Mouse (Mus musculus) forebrain, postnatal 0 days (tissue): ENCODE results near the gene Cib4. TPM values are rescaled to one million over a fixed set of nuclear protein-coding genes. Genes with fewer than 3 reads are reported as not detected.

ENCODE experiments used
- ATAC-seq: fragments of 200-750 bp; cut with Nextera tagmentation; 2 replicates; pipeline ENCODE4 v1.8.0; 2017; ENCODE audit warnings: mild to moderate bottlenecking, moderate library complexity
- DNase-seq: peaks from one replicate; pipeline ENCODE4 v3.0.0-alpha.2; 2015
- H3K27ac ChIP-seq: fragments of 300-500 bp; sonication (generic); 2 replicates; pipeline ENCODE4 v1.5.1; 2014; ENCODE audit warnings: low read depth, mild to moderate bottlenecking, antibody characterized with exemption, low read length, moderate library complexity, mixed read lengths
- H3K27me3 ChIP-seq: fragments of 300-500 bp; sonication (generic); 2 replicates; pipeline ENCODE4 v1.6.1; 2014; ENCODE audit warnings: mild to moderate bottlenecking, low read length, mixed read lengths; ENCODE audit not compliant: insufficient read depth
- H3K36me3 ChIP-seq: fragments of 300-500 bp; sonication (generic); 2 replicates; pipeline ENCODE4 v1.6.1; 2014; ENCODE audit warnings: mild to moderate bottlenecking, moderate library complexity; ENCODE audit not compliant: insufficient read depth
- H3K4me1 ChIP-seq: fragments of 300-500 bp; sonication (generic); 2 replicates; pipeline ENCODE4 v1.6.1; 2014; ENCODE audit warnings: antibody characterized with exemption; ENCODE audit not compliant: insufficient read depth
- H3K4me2 ChIP-seq: fragments of 300-500 bp; sonication (generic); 2 replicates; pipeline ENCODE4 v1.6.1; 2014; ENCODE audit warnings: low read depth, mild to moderate bottlenecking, moderate library complexity
- H3K4me3 ChIP-seq: fragments of 300-500 bp; sonication (generic); 2 replicates; pipeline ENCODE4 v1.5.1; 2014; ENCODE audit warnings: low read depth, low read length, mixed read lengths
- H3K9ac ChIP-seq: fragments of 300-500 bp; sonication (generic); 2 replicates; pipeline ENCODE4 v1.6.1; 2014; ENCODE audit warnings: mild to moderate bottlenecking
- H3K9me3 ChIP-seq: fragments of 300-500 bp; sonication (generic); 2 replicates; pipeline ENCODE4 v1.6.1; 2016; ENCODE audit warnings: low read length
- CTCF ChIP-seq: sonication (generic); IDR thresholded peaks from 2 replicates; pipeline ENCODE4 v1.5.1; 2016; ENCODE audit warnings: antibody characterized with exemption, control low read depth, low read depth
- WGBS: fragments of 180-500 bp; shearing (Covaris S2); extraction: QIAGEN DNeasy Blood & Tissue Kit; methylation state at CpG from one replicate; pipeline ENCODE4 v1.1.7; 2014; 5-methylcytosine and 5-hydroxymethylcytosine counted together
- polyA plus RNA-seq: library from polyadenylated mRNA; unstranded; fragments of >200 nt; fragmentation: Nextera tagmentation; extraction: Ambion mirVana; gene quantifications from 2 replicates; pipeline ENCODE4 v1.2.1, GENCODE M21; 2015
- total RNA-seq: library from RNA; depleted of rRNA; stranded (reverse); fragments of >200 nt; gene quantifications from 2 replicates; pipeline ENCODE4 v1.2.3, GENCODE M21; 2014

Cib4 gene
- total and polyA plus RNA-seq, 2 experiments from 2014 or later = not detected

DNA sequence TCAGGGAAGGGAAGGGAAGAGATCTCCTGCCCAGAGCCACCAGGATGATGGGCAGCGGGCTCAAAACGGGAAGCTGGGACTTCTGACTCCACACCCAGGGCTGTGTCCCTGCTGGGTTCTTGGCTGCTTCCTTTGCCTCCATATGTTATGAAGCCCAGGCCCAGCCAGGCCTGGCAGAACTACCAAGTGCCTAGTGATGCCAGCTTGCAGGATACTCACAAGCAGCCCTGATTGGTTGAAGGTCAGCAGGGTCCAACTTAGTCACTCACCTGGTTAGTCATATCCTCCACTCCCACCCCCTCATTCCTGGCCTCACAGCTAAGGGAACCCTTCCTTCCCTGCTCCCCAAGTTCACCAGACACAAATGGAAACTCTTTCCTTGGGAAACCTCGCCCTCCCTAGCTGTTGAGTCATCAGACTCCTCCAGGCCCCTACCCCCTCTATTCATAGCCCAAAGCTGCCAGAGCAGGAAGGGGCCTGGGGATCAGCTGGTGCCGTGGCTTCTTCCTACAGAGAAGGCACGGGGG lies 45.6 kb upstream of the Cib4 start:
- ATAC-seq = no peak
- H3K27ac ChIP-seq = no peak overlapping the region
- no peaks in the 10 kb centered on the region for H3K9me3 ChIP-seq
- no peaks in the 10 kb centered on the region; the same call in 1 of the 2 replicates for H3K4me1 ChIP-seq
- no peaks in the 10 kb centered on the region for H3K36me3 ChIP-seq
- H3K9ac ChIP-seq = no peak overlapping the region
- H3K4me3 ChIP-seq = no peak overlapping the region
- 52% methylated on average over 5 of the region's 5 CpGs for WGBS
- H3K4me2 ChIP-seq = no peak overlapping the region
- DNase-seq = no peak
- TF ChIP-seq CTCF = no peak
- peaks cover 5% of the 10 kb centered on the region; the same call in 1 of the 2 replicates for H3K27me3 ChIP-seq

DNA sequence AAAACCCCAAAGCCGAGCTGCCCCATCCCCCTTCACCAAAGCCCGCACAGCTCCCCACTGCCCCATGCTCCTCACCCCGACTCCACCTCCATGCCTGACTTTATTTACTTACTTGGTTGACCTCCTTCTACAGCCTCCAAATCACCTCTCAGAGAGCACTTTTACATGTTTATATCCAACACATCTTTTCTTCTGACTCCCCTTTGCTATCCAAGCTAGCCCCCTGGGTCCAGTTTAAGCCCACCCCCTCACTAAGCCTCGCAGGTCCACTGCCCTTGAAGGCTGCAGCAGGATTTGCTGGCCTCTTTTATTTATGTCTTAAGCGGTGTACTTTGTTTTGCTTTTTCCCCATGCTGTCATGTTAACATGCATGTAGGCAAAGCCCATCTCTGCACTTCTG lies 44.6 kb upstream of the Cib4 start:
- Histone ChIP-seq H3K9me3 (no peaks in the 10 kb centered on the region), H3K36me3 (no peaks in the 10 kb centered on the region), H3K4me2 (peak overlapping the region; percentile 6; the same call in 1 of the 2 replicates), H3K27me3 (peaks cover 5% of the 10 kb centered on the region; the same call in 1 of the 2 replicates), H3K4me3 (no peak overlapping the region), H3K9ac (no peak overlapping the region), H3K27ac (no peak overlapping the region), H3K4me1 (no peaks in the 10 kb centered on the region; the same call in 1 of the 2 replicates)
- ATAC-seq = no peak
- 80% methylated on average over 5 of the region's 5 CpGs for WGBS
- TF ChIP-seq CTCF = no peak
- no peak for DNase-seq

DNA sequence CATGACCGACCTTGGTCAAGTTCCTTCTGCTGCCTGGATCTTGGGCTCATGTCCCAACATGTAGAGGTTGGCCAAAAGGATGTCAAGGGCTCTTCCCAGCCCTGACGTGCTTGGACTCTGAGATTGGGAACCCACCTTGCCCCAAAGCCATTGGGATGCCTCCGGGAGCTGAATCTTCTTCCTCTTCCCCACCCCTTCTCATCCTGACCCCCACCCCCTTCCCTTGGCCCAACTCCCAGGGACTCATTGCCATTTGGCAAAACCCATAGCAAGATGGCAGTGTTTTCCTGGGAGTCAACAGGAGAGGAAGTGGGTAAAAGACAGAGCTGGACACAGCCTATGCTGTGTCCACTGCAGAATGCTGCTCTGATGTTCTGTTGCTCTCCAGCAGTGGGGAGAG lies 43.9 kb upstream of the Cib4 start:
- peak overlapping the region; percentile 67 for H3K4me3 ChIP-seq
- 76% methylated on average over 3 of the region's 3 CpGs for WGBS
- H3K9ac ChIP-seq = peak overlapping the region; percentile 78; the same call in 1 of the 2 replicates
- no peak for TF ChIP-seq CTCF
- no peaks in the 10 kb centered on the region for H3K9me3 ChIP-seq
- H3K27ac ChIP-seq = no peak overlapping the region
- ATAC-seq (no peak), DNase-seq (no peak)
- peak overlapping the region; percentile 96 for H3K4me2 ChIP-seq
- H3K27me3 ChIP-seq = peaks cover 5% of the 10 kb centered on the region; the same call in 1 of the 2 replicates
- no peaks in the 10 kb centered on the region for H3K36me3 ChIP-seq
- H3K4me1 ChIP-seq = no peaks in the 10 kb centered on the region; the same call in 1 of the 2 replicates

DNA sequence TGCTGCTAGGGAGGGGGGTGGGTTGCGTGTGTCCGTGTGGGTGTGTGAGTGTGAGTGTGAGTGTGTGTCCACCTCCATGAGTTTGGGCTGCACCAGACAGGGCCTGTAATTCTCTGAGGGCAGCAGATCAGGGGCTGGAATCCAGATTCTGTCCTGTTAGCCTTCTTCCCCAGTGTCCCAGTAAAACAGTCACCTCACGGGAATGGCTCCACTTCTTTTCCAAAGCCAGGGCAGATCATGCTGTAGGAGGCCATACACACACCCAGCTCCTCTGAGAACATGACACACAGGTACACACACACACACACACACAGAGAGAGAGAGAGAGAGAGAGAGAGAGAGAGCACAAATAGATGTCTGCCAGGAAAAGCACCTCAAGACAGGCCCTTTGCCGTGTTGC lies 43.4 kb upstream of the Cib4 start:
- WGBS = 35% methylated on average over 4 of the region's 4 CpGs
- Histone ChIP-seq H3K9me3 (no peaks in the 10 kb centered on the region), H3K4me2 (peak overlapping the region; percentile 96), H3K4me3 (peak overlapping the region; percentile 67), H3K36me3 (no peaks in the 10 kb centered on the region), H3K9ac (peak overlapping the region; percentile 78), H3K4me1 (no peaks in the 10 kb centered on the region; the same call in 1 of the 2 replicates), H3K27ac (no peak overlapping the region), H3K27me3 (peaks cover 5% of the 10 kb centered on the region; the same call in 1 of the 2 replicates)
- DNase-seq = no peak
- ATAC-seq = no peak
- no peak for TF ChIP-seq CTCF

- TF ChIP-seq CTCF = no peak
- Histone ChIP-seq H3K36me3 (no peaks in the 10 kb centered on the region), H3K9me3 (no peaks in the 10 kb centered on the region), H3K27me3 (peaks cover 5% of the 10 kb centered on the region; the same call in 1 of the 2 replicates), H3K4me2 (peak overlapping the region; percentile 96), H3K4me3 (peak overlapping the region; percentile 67), H3K9ac (peak overlapping the region; percentile 78), H3K4me1 (no peaks in the 10 kb centered on the region; the same call in 1 of the 2 replicates), H3K27ac (peak overlapping the region; percentile 74)
- DNase-seq (peak; percentile 76), ATAC-seq (peak; percentile 79)
- 3% methylated on average over 68 of the region's 70 CpGs for WGBS
Measured at GRCm38 (mm10) chr5:30588301-30588968, 42.8 kb upstream of the Cib4 start.

GRCm38 (mm10) chr5:30587681-30588300 lies 42.2 kb upstream of the Cib4 start, which contains the start of gene Kcnk3:
Kcnk3 (plus strand) TSS chr5:30588170.
- Histone ChIP-seq H3K9me3 (no peaks in the 10 kb centered on the region), H3K27ac (peak within 1 kb of the TSS; percentile 74), H3K27me3 (peaks cover 5% of the 10 kb centered on the region; the same call in 1 of the 2 replicates), H3K4me1 (no peaks in the 10 kb centered on the region), H3K4me3 (peak within 1 kb of the TSS; percentile 67), H3K4me2 (peak within 1 kb of the TSS; percentile 96), H3K9ac (peak within 1 kb of the TSS; percentile 78), H3K36me3 (no peaks in the 10 kb centered on the region)
- WGBS = under 1% methylated on average over 24 of the region's 54 CpGs
- peak; percentile 72 for ATAC-seq
- peak; percentile 47 for DNase-seq
- TF ChIP-seq CTCF = no peak
